Mouse (Mus musculus) ES-Bruce4 (cell line): ENCODE data around the gene Cluh.

Experiments used
- CTCF ChIP-seq: IDR thresholded peaks from one replicate; pipeline ENCODE4 v1.8.1; 2011; ENCODE audit warnings: low read depth, low read length
- EP300 ChIP-seq: IDR thresholded peaks from 2 replicates; pipeline ENCODE4 v1.6.1; 2011; ENCODE audit warnings: low read depth, low read length; ENCODE audit not compliant: insufficient read depth
- POLR2A ChIP-seq: IDR thresholded peaks from one replicate; pipeline ENCODE4 v1.8.1; 2011; ENCODE audit warnings: low read length; ENCODE audit not compliant: insufficient read depth

DNA sequence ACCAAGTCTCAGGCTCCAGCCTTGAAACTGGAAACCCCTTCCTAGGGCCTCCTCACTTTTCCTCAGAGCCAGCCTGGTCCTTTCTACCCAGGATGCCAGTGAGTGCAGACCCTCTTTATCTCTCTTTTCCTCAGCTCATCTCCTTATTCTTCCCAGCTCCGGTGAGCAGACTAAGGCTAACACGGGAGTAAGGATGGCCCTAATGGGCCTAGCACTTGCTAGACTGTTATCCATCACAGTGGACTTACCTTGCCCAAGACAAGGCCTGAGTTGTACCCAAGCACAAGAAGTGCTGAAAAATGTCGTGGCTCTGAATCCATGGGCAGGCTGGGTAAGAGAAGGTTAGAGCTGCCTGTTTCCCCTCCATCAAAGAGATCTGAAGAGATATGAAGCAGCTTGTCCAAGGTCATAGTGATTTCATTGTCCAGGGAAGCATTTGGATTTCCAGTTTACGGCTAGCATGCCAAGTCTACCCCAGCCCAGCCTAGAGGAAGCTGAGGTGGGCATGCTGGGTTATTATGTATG, 1.3 kb downstream of the Cluh start:
- TF ChIP-seq EP300 (no peak), POLR2A (no peak), CTCF (no peak)
